Mouse (Mus musculus): ENCODE results near the gene Rcor3. TPM values are rescaled to one million over a fixed set of nuclear protein-coding genes. Genes with fewer than 3 reads are reported as not detected.

The Rcor3 gene
- polyA plus RNA-seq (2014; fragmentation: Nextera tagmentation; extraction: Ambion mirVana), result 47.2 and 55.7 TPM in 2 replicates

- no peaks in the 10 kb centered on the region for H3K9me3 ChIP-seq (ENCODE audit: control insufficient read depth, low read length)
- peak within 1 kb of the TSS; percentile 94 for H3K9ac ChIP-seq (replicated peaks; ENCODE audit: low read depth, low read length)
- H3K4me3 ChIP-seq (ENCODE audit: low read depth, low read length), result peak within 1 kb of the TSS; percentile 85
- WGBS, result under 1% methylated on average over 38 of the region's 88 CpGs
- peak; percentile 83 for ATAC-seq (ENCODE audit: low read depth)
- no peaks in the 10 kb centered on the region for H3K27me3 ChIP-seq (ENCODE audit: control insufficient read depth, insufficient read depth, low read length)
- H3K4me1 ChIP-seq (ENCODE audit: control insufficient read depth, insufficient read depth, low read length), result peaks cover 15% of the 10 kb centered on the region
- no peaks in the 10 kb centered on the region for H3K36me3 ChIP-seq (ENCODE audit: control insufficient read depth, insufficient read depth, low read length)
- peak within 1 kb of the TSS; percentile 99 for H3K27ac ChIP-seq (ENCODE audit: low read depth, low read length)
- peak within 1 kb of the TSS; percentile 83 for H3K4me2 ChIP-seq (ENCODE audit: low read depth, low read length)
Measured at GRCm38 (mm10) chr1:192137926-192138910, at the start of gene Rcor3. Gene Rcor3 (minus strand): TSS chr1:192138062.

GRCm38 (mm10) chr1:192181696-192182257, 43.9 kb upstream of the Rcor3 start:
- Histone ChIP-seq H3K9ac (replicated peaks; ENCODE audit: low read depth, low read length) (no peak overlapping the region), H3K4me2 (ENCODE audit: low read depth, low read length) (no peak overlapping the region), H3K9me3 (ENCODE audit: control insufficient read depth, low read length) (no peaks in the 10 kb centered on the region), H3K4me3 (ENCODE audit: low read depth, low read length) (no peak overlapping the region), H3K36me3 (ENCODE audit: control insufficient read depth, insufficient read depth, low read length) (no peaks in the 10 kb centered on the region), H3K4me1 (ENCODE audit: control insufficient read depth, insufficient read depth, low read length) (no peaks in the 10 kb centered on the region), H3K27me3 (ENCODE audit: control insufficient read depth, insufficient read depth, low read length) (no peaks in the 10 kb centered on the region), H3K27ac (ENCODE audit: low read depth, low read length) (no peak overlapping the region)
- ATAC-seq (ENCODE audit: low read depth), result no peak
- WGBS, result 88% methylated on average over 4 of the region's 4 CpGs

- Histone ChIP-seq H3K9ac (replicated peaks; ENCODE audit: low read depth, low read length) (no peak overlapping the region), H3K4me2 (ENCODE audit: low read depth, low read length) (no peak overlapping the region), H3K27ac (ENCODE audit: low read depth, low read length) (no peak overlapping the region), H3K4me3 (ENCODE audit: low read depth, low read length) (no peak overlapping the region), H3K36me3 (ENCODE audit: control insufficient read depth, insufficient read depth, low read length) (no peaks in the 10 kb centered on the region), H3K4me1 (ENCODE audit: control insufficient read depth, insufficient read depth, low read length) (no peaks in the 10 kb centered on the region), H3K9me3 (ENCODE audit: control insufficient read depth, low read length) (no peaks in the 10 kb centered on the region), H3K27me3 (ENCODE audit: control insufficient read depth, insufficient read depth, low read length) (no peaks in the 10 kb centered on the region)
- no peak for ATAC-seq (ENCODE audit: low read depth)
- WGBS, result 85% methylated on average over 3 of the region's 3 CpGs
Measured at GRCm38 (mm10) chr1:192179877-192180276, 42.0 kb upstream of the Rcor3 start.

- H3K36me3 ChIP-seq (ENCODE audit: control insufficient read depth, insufficient read depth, low read length), result no peaks in the 10 kb centered on the region
- no peak overlapping the region for H3K4me2 ChIP-seq (ENCODE audit: low read depth, low read length)
- no peak for ATAC-seq (ENCODE audit: low read depth)
- no peak overlapping the region for H3K27ac ChIP-seq (ENCODE audit: low read depth, low read length)
- H3K4me3 ChIP-seq (ENCODE audit: low read depth, low read length), result no peak overlapping the region
- H3K27me3 ChIP-seq (ENCODE audit: control insufficient read depth, insufficient read depth, low read length), result no peaks in the 10 kb centered on the region
- H3K9me3 ChIP-seq (ENCODE audit: control insufficient read depth, low read length), result no peaks in the 10 kb centered on the region
- H3K9ac ChIP-seq (replicated peaks; ENCODE audit: low read depth, low read length), result no peak overlapping the region
- no peaks in the 10 kb centered on the region for H3K4me1 ChIP-seq (ENCODE audit: control insufficient read depth, insufficient read depth, low read length)
- WGBS, result 88% methylated on average over 3 of the region's 3 CpGs
Measured at GRCm38 (mm10) chr1:192171477-192171876, 33.6 kb upstream of the Rcor3 start.

GRCm38 (mm10) chr1:192151179-192151578, 13.3 kb upstream of the Rcor3 start:
- H3K9me3 ChIP-seq (ENCODE audit: control insufficient read depth, low read length), result no peaks in the 10 kb centered on the region
- WGBS, result 90% methylated on average over 4 of the region's 4 CpGs
- no peak overlapping the region for H3K4me2 ChIP-seq (ENCODE audit: low read depth, low read length)
- H3K36me3 ChIP-seq (ENCODE audit: control insufficient read depth, insufficient read depth, low read length), result no peaks in the 10 kb centered on the region
- ATAC-seq (ENCODE audit: low read depth), result no peak
- no peaks in the 10 kb centered on the region for H3K4me1 ChIP-seq (ENCODE audit: control insufficient read depth, insufficient read depth, low read length)
- H3K4me3 ChIP-seq (ENCODE audit: low read depth, low read length), result no peak overlapping the region
- H3K9ac ChIP-seq (replicated peaks; ENCODE audit: low read depth, low read length), result no peak overlapping the region
- no peaks in the 10 kb centered on the region for H3K27me3 ChIP-seq (ENCODE audit: control insufficient read depth, insufficient read depth, low read length)
- no peak overlapping the region for H3K27ac ChIP-seq (ENCODE audit: low read depth, low read length)

GRCm38 (mm10) chr1:192140313-192140712, 2.5 kb upstream of the Rcor3 start:
- 96% methylated on average over 2 of the region's 2 CpGs for WGBS
- no peak for ATAC-seq (ENCODE audit: low read depth)

GRCm38 (mm10) chr1:192137291-192137925, 454 bp downstream of the Rcor3 start:
- ATAC-seq (ENCODE audit: low read depth), result peak; percentile 57
- peak overlapping the region; percentile 83 for H3K4me2 ChIP-seq (ENCODE audit: low read depth, low read length)
- H3K9ac ChIP-seq (replicated peaks; ENCODE audit: low read depth, low read length), result peak overlapping the region; percentile 94

More at GRCm38 (mm10) chr1:192140313-192140712, 2.5 kb upstream of the Rcor3 start:
- H3K9me3 ChIP-seq (ENCODE audit: control insufficient read depth, low read length), result no peaks in the 10 kb centered on the region
- no peak overlapping the region for H3K4me2 ChIP-seq (ENCODE audit: low read depth, low read length)
- no peak overlapping the region for H3K4me3 ChIP-seq (ENCODE audit: low read depth, low read length)
- H3K27me3 ChIP-seq (ENCODE audit: control insufficient read depth, insufficient read depth, low read length), result no peaks in the 10 kb centered on the region
- no peak overlapping the region for H3K27ac ChIP-seq (ENCODE audit: low read depth, low read length)
- H3K36me3 ChIP-seq (ENCODE audit: control insufficient read depth, insufficient read depth, low read length), result no peaks in the 10 kb centered on the region
- peaks cover 15% of the 10 kb centered on the region for H3K4me1 ChIP-seq (ENCODE audit: control insufficient read depth, insufficient read depth, low read length)
- H3K9ac ChIP-seq (replicated peaks; ENCODE audit: low read depth, low read length), result no peak overlapping the region

GRCm38 (mm10) chr1:192136561-192137290, 1.1 kb downstream of the Rcor3 start:
- Histone ChIP-seq H3K4me2 (ENCODE audit: low read depth, low read length) (peak overlapping the region; percentile 83), H3K4me3 (ENCODE audit: low read depth, low read length) (peak overlapping the region; percentile 85), H3K9me3 (ENCODE audit: control insufficient read depth, low read length) (no peaks in the 10 kb centered on the region), H3K4me1 (ENCODE audit: control insufficient read depth, insufficient read depth, low read length) (peaks cover 15% of the 10 kb centered on the region), H3K27me3 (ENCODE audit: control insufficient read depth, insufficient read depth, low read length) (no peaks in the 10 kb centered on the region), H3K9ac (replicated peaks; ENCODE audit: low read depth, low read length) (peak overlapping the region; percentile 94), H3K27ac (ENCODE audit: low read depth, low read length) (peak overlapping the region; percentile 99), H3K36me3 (ENCODE audit: control insufficient read depth, insufficient read depth, low read length) (no peaks in the 10 kb centered on the region)
- peak; percentile 89 for ATAC-seq (ENCODE audit: low read depth)
- WGBS, result under 1% methylated on average over 54 of the region's 55 CpGs

More at GRCm38 (mm10) chr1:192137291-192137925, 454 bp downstream of the Rcor3 start:
- H3K4me3 ChIP-seq (ENCODE audit: low read depth, low read length), result peak overlapping the region; percentile 85
- H3K4me1 ChIP-seq (ENCODE audit: control insufficient read depth, insufficient read depth, low read length), result peaks cover 15% of the 10 kb centered on the region
- H3K36me3 ChIP-seq (ENCODE audit: control insufficient read depth, insufficient read depth, low read length), result no peaks in the 10 kb centered on the region
- no peaks in the 10 kb centered on the region for H3K9me3 ChIP-seq (ENCODE audit: control insufficient read depth, low read length)
- under 1% methylated on average over 45 of the region's 61 CpGs for WGBS
- H3K27ac ChIP-seq (ENCODE audit: low read depth, low read length), result peak overlapping the region; percentile 99
- H3K27me3 ChIP-seq (ENCODE audit: control insufficient read depth, insufficient read depth, low read length), result no peaks in the 10 kb centered on the region

Measured in neural tube, embryonic 14.5 days (tissue).